Mouse (Mus musculus) erythroblast, embryonic 14.5 days (primary cell): ENCODE results near the gene Ttc39d.

Experiments used
- GATA1 ChIP-seq: IDR thresholded peaks from 2 replicates; pipeline ENCODE4 v1.6.1; 2012; ENCODE audit warnings: low read length, inconsistent platforms, mixed read lengths
- TAL1 ChIP-seq: IDR thresholded peaks from 3 replicates; pipeline ENCODE4 v1.6.1; 2012; ENCODE audit warnings: low read length, inconsistent platforms, mixed read lengths

DNA sequence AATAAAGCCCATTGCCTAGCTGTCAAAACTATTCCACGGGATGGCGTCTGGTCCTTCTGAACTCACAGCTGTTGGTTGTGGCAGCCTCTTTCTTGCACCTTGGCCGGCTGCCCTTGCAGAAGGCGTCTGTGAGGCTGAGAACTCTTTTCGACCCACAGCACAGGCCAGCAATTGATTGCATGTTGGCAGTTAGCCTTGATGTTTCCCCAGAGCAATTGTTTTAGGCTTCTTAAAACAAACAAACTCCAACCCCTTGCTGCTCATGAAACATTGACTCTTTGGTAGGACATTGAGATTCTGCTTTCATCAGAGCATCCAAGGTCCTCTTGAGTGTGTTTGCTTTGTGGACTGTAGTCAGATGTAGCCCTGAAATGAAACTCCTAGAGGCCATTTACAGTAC, 46.8 kb upstream of the Ttc39d start:
- no peak for TF ChIP-seq TAL1
- no peak for TF ChIP-seq GATA1
